Mouse (Mus musculus): ENCODE data around the gene Axl. TPM values are rescaled to one million over a fixed set of nuclear protein-coding genes. Genes with fewer than 3 reads are reported as not detected.
A peak's percentile ranks its signal among the peaks of the same experiment; 100 is the strongest.

Gene Axl
- 10 to 100 TPM; 37.9 to 58.3 (median 45.8) TPM for total RNA-seq (2022)

DNA sequence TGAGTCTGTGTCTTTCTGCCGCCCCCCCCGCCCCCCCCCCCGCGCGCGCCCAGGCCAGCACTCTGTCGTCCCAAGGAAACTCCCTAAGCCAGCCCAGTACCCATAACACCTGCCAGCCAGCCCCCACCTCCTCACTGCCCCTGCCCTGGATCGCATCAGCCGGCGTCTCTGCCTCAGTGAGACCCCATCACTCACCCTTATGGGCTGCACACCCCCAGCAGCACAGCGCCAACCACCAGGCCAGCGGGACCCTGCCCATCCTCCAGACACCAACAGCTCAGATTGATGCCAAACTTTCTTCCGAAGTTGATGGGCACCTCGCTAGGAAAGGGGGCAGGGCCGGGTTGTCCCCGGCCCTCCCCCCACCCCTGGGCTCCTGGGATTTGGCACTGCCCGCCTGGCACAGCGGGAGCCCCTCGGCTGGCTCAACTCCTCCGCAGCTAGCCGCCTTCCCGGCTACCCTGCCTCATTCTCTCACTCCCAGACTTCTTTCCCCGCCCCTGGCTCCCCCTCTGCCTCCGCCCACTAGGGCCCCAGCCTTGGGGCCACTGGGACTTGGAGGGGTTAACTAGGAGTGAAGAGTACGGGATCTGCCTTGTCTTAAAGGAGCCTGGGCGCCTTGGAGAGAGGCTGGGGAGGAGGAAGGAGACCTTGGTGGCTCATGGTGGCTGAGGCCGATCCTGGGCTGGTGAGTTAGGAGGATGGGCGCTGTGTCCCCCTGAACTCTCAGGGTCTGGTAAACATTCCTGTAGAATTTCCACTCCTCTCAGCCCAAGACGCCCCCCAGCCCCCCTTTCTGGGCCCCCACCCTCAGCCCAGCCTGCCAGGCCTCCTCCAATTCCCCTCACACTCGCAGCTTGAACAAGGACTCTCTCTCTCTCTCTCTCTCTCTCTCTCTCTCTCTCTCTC lies at the start of gene Axl:
TSS of gene Axl (minus strand) at position 486 of the 909 bp plus-strand sequence.
- DNase-seq (ENCODE audit: low spot score in 2 of 2), result peak; percentile 19 to 48

DNA sequence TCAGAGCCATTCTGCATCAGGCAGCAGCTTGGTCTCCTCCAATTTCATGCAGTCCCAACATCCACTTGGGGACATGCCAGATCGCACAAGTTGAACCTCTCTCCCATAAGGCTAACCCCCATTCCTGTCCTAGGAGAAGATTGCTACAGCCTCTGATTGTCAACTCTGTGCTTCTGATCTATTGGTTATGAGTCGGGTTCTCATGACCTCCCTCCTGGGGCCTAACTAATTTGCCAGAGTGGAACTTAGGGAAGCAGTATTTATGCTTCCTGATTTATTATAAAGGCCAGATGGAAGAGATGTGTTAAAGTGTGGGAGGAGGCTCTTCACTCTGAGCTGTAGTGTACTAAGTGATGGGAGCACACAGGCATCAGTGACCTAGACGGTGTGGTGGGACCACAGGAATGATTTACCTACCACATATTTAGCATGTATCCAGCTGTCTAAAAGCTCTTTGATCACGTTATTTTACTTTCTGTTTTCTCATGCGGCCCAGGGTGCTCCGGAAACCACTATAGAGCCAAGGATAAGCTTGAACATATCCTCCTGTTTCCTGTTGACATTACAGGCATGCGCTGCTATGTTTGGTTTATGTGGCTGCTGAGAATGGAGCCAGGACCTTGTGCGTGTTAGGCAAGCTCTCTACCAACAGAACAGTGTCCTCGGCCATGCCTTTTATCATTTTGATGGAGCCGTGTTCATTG lies 46.8 kb upstream of the Axl start:
- no peak for DNase-seq (ENCODE audit: low spot score in 2 of 2)

DNA sequence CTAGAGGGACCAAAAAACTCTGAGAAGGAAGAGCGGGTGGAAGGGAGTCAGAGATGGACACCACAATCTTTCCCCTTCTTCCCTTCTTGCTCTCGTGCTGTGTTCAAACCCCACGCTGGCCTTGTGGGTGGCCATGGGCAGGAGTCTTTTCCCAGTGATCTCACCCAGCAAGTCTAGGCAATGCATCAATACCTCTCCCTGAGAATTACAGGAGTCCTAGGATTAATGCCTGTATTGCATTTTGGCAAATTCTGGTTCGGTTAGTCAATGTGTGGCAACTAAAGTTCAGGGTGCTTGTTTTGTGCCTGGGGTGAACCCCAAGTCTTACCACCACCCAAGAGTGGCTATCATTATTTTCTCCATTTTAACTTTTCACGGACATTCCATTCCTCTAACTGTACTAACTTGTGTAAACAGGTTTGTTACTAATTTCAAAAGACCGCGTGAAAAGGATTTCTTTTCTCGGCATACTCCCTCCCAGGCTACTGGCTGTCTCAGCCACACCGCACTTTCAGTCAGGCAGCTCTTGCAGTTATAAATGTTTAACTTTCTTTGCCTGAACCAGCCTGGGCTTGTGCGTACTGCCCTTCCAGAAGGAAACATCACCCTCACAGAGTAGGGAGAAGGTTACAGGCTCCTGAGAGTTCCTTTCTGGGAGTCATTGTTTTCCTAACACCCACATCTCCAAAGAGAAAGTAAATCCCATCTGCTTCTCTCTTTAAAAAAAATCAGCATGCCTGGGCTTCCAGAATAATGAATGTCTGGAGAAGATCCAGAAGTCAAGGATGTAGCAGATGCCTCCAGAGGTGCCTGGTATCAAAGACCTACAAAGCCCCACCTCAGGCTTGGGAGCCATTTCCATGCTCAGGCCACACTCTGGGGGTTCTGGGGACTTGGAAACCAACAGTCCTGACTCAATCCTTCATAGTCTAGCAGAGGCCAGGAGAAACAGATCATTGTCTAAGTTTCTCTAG lies 43.3 kb upstream of the Axl start:
- DNase-seq (ENCODE audit: low spot score in 2 of 2), result no peak

DNA sequence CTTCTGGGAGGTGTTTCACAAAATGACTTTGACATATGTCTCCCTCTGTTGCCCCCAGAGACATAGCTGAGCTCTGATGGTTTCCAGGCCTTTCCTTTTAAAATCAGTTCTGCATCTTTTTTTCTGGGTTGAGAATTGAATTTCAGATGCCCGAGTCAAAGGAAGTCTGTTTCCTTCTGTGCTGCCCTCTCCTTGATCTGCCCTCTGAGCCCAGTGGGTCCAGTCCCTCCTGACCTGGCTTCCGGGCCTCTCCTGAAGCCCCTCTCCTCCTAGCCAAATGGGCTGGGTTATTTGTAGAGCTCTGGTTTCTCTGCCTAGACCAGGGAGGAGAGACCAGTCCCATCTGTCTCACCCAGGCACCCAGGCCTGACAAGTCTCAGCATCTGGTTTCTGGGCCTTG lies 41.7 kb upstream of the Axl start:
- no peak for DNase-seq (ENCODE audit: low spot score in 2 of 2)

DNA sequence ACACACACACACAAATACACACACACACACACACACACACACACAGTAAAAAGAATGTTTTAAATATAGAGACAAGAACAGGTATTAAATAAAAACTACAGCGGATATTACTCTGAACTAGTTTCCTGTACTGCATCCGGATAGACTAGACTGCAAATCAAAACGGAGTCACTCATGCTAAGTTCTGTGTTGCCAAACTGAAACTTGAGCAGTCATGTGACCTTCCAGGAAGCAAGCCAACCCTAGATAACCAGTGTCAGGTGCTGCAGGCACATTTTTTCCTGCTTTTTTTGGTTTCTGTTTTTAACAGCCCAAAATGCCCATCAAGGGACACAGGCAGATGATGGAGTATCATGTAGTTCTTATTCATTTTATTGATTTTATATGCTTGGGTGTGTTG lies 38.7 kb upstream of the Axl start:
- DNase-seq (ENCODE audit: low spot score in 2 of 2), result no peak

DNA sequence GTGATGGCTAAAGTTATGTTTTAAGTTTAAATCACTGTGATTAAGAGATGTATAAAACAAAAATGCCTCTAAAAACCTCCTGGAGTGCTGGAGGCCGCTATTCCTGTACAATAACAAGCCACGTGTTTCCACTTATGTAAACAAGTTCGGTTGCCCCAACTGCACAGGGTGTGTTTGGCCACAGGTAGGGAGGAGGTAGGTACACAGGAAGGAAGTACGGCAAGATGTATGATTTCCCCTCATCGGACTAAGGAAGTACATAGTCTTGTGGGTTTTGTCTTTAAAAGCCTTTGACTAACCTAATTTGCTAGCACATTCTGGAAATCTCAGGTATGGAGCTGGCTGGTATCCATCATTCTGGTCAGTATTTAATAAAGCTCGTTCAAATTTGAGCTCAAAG lies 37.5 kb upstream of the Axl start:
- DNase-seq (ENCODE audit: low spot score in 2 of 2), result no peak

DNA sequence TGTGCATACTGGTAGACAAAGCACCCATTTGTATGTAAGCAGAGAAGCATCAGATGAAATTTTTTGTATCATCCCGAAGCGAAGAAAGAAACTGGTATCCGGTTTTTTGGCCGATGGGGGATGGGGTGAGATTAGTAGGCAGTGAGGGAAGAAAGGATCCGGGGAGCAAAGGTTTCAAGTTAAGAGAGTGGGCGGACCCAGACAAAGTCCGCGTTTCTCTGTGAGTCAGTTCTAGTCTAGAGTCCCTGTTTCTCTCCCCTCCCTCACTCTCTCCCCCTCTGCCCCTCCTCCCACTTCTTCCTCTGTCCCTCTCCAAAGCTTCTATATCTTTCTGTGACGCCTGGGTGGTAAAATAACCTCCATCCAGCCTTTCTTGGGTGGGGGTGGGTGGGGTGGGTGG lies 36.5 kb upstream of the Axl start:
- DNase-seq (ENCODE audit: low spot score in 2 of 2), result no peak

DNA sequence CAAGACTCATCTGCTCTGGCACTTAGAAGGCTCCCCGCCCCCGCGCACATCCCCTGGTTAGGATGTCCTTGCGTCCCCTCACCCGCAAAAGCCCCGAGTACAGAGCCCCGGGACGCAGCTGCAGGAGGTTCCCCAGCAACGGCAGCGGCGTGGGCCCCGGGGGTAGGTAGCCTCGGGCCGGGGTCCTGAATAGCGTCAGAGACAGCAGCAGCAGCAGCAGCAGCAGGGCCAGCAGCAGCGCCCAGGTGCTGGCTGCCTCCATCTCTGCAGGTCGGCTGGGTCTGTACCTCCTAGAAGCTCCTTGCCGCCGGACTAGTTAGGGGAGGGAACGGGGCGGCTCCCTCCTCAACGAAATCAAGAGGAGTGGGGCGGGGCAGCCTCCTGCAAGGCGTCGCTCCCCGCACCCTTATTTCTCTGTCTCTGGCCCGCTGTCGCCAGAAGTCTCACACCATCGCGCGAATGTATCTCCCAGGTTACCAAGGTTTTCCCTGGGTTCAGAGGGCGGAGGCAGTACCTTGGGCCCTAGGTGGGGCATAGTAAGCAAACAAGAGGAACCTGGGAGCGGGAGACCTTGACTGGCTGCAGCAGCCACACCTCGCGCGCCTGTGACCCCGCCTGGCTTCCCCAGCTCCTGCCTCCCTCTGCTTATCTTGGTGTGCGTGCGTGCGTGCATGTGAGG lies 27.9 kb upstream of the Axl start, which contains the start of gene Cyp2s1:
TSS of gene Cyp2s1 (minus strand) at position 673 of the 679 bp plus-strand sequence.
- peak in 1 of 2 experiments; percentile 12 for DNase-seq (ENCODE audit: low spot score in 2 of 2)

DNA sequence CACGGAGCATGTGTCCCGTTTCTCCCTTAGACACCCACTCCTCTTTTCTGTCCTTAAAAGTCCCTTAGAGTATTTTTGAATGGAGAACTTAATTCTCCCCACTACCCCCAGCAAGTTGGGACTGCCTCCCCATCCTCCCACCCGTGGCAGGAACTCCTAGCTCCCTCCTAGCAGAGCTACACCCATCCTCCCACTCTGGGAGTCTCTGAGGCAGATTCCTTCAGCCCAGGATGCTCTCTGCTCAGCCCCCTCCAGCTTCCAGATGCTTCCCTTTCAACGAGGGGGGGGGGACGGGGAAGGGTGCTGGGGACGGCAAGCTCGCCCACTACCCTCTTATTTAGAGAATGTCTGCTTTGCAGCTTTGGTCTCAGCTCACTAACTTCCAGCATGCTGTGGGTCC lies 27.1 kb upstream of the Axl start:
- no peak for DNase-seq (ENCODE audit: low spot score in 2 of 2)

DNA sequence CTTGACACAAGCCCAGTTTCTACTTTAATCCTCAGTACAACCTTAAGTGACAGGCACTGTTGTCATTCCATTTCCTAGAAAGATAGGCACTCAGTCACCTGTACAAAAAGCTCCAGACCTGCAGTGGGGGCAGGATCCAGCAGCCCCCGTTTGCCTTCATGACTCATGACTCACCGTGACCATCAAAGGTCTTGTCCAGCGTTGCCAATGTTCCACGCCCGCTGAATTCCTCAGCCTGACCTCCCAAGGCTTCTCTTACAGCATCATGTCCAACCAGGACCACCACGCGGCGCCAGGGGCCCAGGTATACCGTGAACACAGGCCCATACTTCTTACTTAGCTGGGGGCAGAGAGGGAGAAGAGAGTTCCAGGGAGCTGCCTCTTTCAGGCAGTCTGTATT lies 26.2 kb upstream of the Axl start:
- DNase-seq (ENCODE audit: low spot score in 2 of 2), result no peak

DNA sequence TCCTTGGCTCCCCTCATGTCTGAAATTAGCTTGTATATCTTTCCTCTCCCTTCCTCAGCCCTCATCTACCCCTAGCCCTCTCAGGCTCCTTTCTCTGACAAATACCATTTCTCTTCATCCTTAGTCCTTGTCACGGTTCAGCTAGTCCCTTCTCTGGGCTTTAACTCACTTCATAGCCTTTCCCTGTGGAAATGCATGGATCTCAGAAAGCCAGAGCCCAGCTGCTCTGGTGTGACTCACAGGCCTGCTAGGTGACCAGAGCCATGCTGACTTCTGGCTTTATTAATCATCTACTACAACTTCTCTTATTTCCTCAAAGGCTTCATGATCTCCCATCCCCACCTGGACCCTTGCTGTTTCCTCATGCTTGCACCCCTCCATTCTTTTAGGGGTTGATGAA lies 23.7 kb upstream of the Axl start:
- no peak for DNase-seq (ENCODE audit: low spot score in 2 of 2)

DNA sequence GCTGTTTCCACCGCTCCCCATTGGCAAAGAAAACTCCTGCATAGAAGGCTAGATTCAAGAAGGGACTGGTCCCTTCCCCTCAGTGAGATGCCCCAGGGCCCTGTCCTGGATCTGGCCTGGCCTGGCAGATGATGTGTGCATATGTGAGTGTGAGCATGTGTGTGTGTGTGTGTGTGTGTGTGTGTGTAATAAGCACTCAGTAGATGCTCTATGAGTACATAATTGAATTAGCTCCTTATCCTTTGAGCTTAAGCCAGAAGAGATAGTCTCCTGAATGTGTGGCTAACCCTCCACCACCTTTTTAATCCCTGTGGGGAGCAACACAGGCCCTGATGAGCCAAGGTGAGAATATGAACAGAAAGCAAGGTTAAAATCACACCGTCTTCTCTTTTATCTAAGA lies 23.2 kb upstream of the Axl start:
- DNase-seq (ENCODE audit: low spot score in 2 of 2), result no peak

DNA sequence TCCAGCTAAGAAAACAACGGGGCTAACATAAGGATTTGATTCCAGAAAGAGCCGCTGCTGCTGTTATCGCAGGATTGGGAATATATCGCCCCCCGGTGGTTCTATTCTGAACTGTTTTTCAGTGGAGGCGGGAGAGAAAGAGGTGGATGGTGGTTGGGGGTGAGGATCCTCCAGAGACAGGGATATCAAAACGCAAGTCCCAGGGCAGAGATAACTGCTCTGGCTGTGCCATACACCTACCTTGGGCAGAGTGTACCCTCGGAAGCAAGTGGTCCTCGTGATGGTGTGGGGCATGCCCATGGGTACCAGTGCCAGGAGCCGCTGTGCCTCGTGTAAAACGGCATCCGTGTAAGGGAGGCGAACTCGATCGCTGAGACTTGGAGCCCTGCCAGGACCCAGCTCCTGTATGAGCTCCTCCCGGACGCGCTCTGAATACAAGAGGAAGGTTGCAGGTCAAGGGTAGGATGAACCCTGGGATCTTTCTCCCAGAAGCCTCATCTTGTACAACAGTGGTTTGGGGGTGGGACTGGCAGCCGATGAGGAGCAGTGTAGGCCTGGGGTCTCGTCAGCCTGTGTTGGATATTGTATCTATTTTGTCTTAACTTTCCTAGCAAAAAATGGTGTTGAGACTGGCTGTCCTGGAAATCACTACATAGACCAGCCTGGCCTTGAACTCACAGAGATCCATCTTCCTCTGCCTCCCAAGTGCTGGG lies 17.3 kb upstream of the Axl start:
- peak in 1 of 2 experiments; percentile 28 for DNase-seq (ENCODE audit: low spot score in 2 of 2)

DNA sequence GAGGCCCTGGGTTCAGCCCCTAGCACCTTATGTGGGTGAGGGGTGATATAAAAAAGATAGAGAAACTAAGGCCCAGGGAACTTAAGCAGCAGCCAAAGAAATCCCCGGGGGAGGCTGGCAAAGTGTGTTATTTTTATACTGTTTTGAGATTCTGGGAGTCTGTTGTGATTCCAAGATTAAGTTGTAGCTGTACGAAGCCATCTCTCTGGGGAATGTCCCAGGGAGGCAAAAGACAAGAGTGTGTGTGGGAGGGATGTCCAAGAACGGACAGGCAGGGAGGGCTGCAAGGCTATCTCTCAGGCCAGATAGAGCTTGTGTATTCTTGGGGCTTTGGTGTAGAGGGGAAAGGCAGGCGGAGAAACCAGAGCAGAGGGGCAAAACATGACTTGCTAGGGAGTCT lies 16.3 kb upstream of the Axl start:
- no peak for DNase-seq (ENCODE audit: low spot score in 2 of 2)

DNA sequence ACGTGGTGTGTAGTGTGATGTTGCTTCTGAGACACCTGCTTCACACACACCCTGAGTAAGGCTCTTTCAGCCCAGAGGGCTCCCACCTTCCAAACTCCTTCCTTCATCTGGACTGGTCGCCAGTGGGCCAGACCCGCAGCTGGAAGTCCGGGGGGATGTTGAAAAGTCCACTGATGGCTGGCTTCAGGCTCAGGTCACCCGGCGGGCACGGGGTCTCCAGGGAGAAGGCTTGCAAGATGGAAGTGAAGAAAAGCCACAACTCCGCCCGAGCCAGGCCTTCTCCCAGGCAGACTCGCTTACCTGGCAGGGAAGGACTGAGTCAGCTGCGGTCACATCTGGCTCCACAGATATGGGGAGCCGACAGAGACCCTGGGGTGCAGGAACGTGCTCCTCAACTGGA lies 15.0 kb upstream of the Axl start:
- DNase-seq (ENCODE audit: low spot score in 2 of 2), result no peak

DNA sequence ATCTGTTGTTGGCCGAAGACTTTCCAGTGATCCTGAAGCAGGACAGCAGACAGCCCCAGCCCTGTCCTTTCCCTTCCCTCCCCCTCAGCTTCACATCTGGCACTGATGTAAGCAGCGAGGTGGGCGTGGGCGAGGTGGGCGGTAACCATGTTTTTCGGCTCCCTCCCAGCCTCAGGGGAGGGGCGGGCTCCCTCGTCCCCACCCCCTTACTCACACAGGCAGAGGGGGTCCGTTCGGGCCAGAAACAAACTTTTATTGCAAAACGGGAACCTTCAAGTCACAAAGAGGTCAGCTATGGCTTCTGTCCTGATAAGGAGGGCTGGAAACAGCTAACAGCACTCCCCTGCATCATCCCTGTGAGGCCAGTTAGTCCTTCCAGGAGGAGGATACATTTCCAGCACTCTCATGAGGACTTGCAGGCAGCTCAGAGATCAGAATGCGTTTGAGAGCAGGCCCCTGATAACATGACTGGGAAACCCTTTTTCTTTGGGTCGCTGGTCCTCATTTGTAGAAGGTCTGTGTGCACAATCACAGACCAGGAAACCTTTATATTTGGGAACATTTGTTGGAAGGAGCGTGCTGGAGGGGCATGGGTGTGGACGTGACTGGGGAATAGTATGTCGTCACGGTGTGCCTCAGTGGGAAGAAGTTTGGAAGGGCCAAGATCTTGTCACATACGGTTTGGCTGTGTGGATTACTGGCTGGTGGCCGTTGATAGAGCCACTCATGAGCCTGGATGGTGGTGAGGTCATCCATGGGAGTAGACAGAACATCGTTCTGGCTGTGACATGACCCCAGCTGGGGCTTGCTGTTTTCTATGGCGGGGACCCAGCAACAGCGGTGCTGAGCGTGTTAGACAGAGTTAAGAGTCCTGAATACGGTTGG lies 14.0 kb upstream of the Axl start:
- DNase-seq (ENCODE audit: low spot score in 2 of 2), result no peak

DNA sequence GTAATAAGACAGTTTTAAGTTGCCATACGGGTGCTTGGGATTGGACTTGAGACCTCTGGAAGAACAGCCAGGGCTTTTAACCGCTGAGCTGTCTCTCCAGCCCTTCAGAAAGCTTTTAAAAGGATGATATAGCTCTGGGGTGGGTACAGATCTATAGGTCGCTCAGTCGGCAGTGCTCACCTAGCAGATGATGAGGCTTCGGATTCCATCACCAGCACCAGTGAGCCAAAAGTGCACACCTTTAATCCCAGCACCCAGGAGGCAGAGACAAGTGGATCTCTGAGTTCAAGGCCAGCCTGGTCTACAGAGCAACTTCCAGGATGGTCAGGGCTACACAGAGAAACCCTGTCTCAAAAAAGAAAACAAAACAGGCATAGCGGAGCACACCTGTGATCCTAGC lies 12.5 kb upstream of the Axl start:
- DNase-seq (ENCODE audit: low spot score in 2 of 2), result no peak

DNA sequence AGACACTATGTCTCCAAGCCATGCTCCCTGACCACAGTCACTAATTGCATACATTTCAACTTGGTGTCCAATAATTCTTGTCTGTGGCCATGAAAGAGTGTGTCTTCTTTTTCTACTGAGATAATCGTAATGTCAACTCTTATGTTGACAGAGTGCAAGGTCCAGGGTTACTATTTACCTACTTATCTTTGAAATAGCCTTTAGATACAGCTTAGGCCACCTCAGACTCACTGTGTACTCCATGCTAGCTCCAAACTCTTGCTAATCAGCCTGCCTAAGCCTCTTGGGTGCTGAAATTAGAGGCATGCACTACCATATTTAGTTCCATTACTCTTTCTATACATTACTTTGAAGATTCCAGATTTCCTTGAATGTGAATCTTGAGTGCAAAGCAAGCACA lies 10.9 kb upstream of the Axl start:
- no peak for DNase-seq (ENCODE audit: low spot score in 2 of 2)

DNA sequence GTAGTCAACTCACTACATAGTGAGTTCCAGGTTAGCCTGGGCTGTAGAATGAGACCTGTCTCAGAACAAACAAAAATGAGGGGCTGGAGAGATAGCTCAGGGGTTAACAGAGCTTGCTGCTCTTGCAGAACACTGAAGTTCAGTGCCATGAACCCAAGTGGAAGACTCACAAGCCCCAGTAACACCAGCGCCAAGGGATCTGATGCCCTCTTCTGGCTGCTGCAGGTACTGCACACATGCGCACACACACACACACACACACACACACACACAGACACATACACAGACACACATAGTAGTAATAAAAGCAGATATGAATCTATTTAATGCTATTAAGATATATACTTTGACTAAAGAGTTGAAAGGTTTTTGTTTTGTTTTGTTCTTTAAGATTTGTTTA lies 10.0 kb upstream of the Axl start:
- DNase-seq (ENCODE audit: low spot score in 2 of 2), result no peak

All from left cerebral cortex, adult 8-10 months (tissue).